Mouse (Mus musculus): ENCODE data around the gene Rbak.
"Not testable (repeated sequence)": the region's sequence is repeated elsewhere in the genome, so short reads cannot be mapped to it uniquely, and the experiment has no call there.

The Rbak gene

GRCm38 (mm10) chr5:143180255-143181076 is at the start of gene Rbak, which contains the start of gene Spdye4b:
Gene Rbak, minus strand, starts transcription at chr5:143180775.
Gene Spdye4b, plus strand, starts transcription at chr5:143181017.
- DNase-seq = peak; percentile 94

DNA sequence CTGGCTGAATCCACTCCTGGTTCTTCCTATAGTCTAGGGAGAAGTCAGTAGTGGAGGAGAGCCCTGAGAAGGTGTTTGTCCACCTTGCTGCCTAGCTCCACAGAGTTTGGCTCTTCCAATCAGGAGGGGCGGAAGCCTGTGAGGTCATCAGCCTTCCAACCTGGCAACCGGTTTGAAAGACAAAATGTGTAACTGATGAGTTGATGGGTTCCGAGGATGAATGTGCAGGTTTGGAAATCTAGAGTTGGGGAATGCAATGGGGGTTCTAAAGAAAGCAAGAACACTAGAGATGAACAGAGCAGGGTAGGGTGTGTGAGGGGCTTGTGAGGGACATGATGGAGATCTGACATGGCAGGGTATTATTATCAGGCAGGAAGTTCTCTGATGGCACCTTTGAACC is 46.2 kb upstream of the Rbak start, which contains the start of gene Spdye4a:
Gene Spdye4a, minus strand, starts transcription at position 101 of the 400 bp plus-strand sequence.
- DNase-seq = no peak

- DNase-seq = no peak
These were observed 41.7 kb upstream of the Rbak start for GRCm38 (mm10) chr5:143222287-143222686.

DNA sequence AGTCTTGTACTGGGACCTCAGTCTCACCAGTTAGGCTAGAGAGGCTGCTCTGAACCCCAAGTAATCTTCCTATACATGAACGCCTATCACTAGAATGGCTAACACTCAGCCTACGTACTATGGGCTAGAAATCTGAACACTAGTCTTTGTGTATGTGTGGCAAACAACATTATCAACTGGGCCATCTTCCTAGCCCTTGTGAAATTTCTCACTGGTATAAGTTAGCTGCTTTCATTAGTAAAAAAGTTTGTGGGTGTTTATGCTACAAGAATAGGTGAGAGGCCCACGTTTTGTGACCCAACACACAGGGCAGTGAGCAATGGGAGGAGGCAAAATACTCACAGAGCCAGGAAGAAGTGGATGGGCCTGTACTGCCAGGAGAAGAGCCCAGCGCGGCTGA is 40.4 kb upstream of the Rbak start:
- no peak for DNase-seq

GRCm38 (mm10) chr5:143213832-143214231 is 33.3 kb upstream of the Rbak start:
- DNase-seq = no peak

- DNase-seq = no peak
These were observed 24.4 kb upstream of the Rbak start for GRCm38 (mm10) chr5:143205015-143205414.

DNA sequence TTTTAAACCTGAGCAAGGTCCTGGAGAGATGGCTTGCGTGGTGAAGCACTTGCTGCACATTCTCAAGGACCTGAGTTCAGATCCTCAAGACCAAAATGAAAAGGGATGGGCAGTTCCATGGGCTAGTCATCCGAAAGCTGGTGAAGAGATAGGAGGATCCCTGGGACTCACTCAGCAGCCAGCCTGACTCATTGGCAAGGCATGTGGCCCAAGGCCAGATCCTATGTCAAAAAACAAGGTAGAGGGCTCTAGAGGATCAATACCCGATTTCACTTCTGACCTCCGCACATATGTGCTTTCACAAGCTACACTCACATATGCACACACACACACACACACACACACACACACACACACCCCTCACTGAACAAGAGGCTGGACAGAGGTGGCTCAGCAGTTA is 15.9 kb upstream of the Rbak start:
- no peak for DNase-seq

- no peak for DNase-seq
These were observed 14.6 kb upstream of the Rbak start for GRCm38 (mm10) chr5:143195166-143195565.

GRCm38 (mm10) chr5:143194747-143195146 is 14.2 kb upstream of the Rbak start:
- DNase-seq = not testable (repeated sequence)

GRCm38 (mm10) chr5:143192806-143193205 is 12.2 kb upstream of the Rbak start:
- DNase-seq = no peak

DNA sequence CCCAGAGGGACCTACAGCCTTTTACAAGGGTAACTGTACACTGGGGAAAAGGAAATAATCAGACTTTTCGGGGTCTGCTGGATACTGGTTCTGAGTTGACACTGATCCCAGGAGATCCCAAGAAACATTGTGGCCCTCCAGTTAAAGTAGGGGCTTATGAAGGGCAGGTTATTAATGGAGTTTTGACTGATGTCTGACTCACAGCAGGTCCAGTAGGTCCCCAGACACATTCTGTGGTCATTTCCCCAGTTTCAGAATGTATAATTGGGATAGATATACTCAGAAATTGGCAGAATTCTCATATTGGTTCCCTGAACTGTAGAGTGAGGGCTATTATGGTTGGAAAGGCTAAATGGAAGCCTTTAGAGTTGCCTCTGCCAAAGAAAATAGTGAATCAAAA is 7.4 kb upstream of the Rbak start:
- DNase-seq = not testable (repeated sequence)

- DNase-seq = no peak
These were observed 1.4 kb downstream of the Rbak start for GRCm38 (mm10) chr5:143179179-143179578.

- DNase-seq = no peak
These were observed 2.9 kb downstream of the Rbak start for GRCm38 (mm10) chr5:143177541-143178200.

DNA sequence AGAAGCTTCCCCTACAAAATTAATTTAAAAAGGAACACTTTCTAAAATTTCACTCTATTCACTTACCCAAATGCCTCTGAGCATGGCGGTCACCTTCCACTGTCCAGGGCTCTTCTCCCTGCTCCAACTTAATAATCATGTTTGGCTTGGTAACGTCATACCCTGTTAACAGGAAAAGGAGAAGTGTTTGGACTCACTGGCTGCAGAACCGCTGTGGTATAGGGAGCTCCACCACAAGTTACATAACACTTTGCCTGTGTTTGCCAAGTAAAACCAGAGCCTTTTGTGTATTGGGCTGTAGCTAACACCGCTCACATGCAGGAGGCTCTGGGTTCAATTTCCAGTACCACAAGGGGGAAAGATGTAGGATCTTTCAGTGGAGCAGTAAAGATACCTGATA is 4.6 kb downstream of the Rbak start:
- DNase-seq = no peak

DNA sequence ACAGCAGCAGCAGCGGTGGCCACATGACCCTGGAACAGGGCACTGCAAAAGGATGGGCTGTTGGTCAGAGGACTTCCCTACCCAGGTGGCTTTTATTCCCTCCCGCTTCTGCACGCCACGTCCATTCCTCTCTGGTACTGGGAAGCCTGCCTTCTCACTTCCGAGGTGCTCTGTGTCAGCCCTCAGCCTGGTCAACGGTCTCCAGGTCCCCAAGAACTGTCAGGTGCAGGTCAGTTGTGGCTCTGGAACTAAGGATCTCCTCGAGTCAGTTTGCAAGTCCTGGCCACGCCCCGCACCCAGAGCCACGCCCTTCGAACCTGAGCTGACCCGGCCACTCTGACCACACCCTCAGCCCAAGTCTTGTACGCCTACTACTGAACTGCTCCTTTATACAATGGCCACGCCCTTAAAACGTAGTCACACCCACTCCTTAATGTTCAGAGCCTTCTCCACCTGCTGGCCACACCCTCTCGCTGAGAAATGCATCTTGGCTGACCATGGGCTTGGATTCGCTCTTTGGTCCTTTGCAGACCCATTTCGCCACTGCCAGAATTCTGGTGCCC is 15.0 kb downstream of the Rbak start:
- no peak for DNase-seq

DNA sequence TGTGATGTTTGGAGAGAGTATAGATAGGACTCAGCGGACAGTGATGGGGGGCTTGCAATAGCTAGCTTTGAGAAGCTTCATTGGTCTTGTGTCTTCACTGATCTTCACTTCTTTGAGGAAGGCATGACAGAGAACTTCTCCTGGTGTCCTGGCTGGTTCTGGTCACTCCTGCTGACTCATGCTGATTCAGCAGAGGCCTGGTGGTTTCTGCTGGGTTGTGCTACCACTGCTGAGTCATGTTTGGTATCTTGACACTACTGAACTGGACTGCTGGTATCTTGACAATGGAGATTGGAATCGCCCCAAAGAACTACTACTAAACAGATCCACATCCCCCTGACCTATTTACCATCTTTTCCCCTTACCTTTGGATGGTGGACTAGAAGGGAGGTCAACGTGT is 25.0 kb downstream of the Rbak start:
- DNase-seq = no peak

DNA sequence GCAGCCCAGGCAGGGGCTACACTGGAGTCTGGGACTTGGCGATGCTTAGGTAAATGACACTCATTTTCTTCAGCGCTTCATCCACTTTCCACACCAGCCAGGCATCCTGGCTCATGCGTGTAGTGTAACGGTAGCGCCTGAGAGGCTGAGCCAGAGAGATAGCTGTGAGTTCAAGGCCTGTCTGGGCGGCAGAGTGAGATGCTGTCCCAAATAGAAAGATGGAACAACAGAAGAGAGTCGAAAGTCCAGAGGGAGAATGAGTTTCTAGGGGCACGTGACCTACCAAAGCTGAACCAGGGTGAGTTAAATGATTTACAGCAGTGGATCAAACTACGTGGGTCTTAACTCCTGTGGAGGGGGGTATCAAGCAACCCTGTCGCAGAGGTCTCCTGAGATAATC is 26.8 kb downstream of the Rbak start:
- DNase-seq = no peak

GRCm38 (mm10) chr5:143150044-143150443 is 30.5 kb downstream of the Rbak start:
- DNase-seq = no peak

DNA sequence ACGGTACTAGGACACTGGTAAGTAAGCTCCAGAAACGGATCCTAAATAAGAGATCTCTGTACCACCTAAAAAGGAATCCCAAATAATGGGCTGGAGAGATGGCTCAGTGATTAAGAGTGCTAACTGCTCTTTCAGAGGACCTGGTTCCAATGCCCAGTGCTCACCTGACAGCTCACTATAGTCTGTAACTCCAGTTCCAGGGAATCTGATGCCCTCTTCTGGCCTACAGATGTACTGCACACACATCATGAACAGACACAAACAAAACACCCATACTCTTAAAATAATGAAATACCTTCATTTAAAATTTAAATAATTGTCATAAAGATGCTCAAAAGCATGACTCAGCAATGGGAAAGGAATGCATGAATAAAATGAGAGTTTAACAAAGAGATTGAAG is 31.0 kb downstream of the Rbak start:
- no peak for DNase-seq

- no peak for DNase-seq
These were observed 31.9 kb downstream of the Rbak start for GRCm38 (mm10) chr5:143148661-143149060.

DNA sequence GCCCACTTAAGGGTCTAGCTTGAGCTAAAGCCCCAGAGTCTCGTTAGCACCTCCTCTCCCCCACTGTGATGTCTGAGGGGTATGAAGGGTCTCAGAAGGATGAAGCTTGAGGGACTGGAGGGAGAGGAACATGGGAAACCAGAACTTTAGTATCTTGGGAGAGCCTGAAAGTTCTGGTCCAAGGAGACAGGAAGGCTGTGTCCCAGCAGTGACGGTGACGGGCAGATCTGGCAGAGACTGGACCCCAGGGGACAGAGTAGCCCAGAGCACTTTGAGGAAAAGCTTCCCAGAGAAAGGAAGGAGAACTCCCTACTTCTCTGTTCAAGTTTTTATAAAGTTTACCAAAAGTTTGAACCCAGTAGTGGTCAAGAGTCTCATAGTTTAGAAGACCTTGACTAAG is 33.1 kb downstream of the Rbak start, which contains the start of gene Olfr718-ps1:
Gene Olfr718-ps1, minus strand, starts transcription at position 101 of the 400 bp plus-strand sequence.
- DNase-seq = no peak

DNA sequence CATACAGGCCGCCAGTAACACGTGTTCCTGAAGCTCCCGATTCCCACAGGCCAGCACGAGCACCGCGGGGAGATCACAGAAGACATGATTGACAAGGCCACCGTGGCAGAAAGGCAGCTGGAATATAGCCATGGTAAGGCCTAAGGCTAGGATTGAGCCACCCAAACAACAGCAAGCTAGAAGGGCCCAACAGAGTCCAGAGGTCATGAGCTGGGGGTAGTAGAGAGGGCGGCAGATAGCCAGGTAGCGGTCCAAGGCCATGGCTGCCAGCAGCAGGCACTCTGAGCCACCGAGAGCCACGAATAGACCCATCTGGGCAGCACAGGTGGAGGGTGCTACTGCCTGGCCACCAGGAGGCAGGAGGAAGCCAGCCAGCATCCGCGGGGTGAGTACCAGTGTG is 43.0 kb downstream of the Rbak start:
- DNase-seq = no peak

GRCm38 (mm10) chr5:143135042-143135441 is 45.5 kb downstream of the Rbak start:
- no peak for DNase-seq
